Mouse (Mus musculus) limb, embryonic 13.5 days (tissue): ENCODE measurements around the gene Bahd1. TPM values are rescaled to one million over a fixed set of nuclear protein-coding genes. Genes with fewer than 3 reads are reported as not detected.
A peak's percentile ranks its signal among the peaks of the same experiment; 100 is the strongest.

Experiments
- ATAC-seq: fragments of 200-750 bp; cut with Nextera tagmentation; 2 replicates; pipeline ENCODE4 v1.8.0; 2017; ENCODE audit warnings: low read depth, moderate number of reproducible peaks, moderate TSS enrichment; ENCODE audit not compliant: low FRiP score
- H3K27ac ChIP-seq: fragments of 300-500 bp; sonication (generic); 2 replicates; pipeline ENCODE4 v1.5.1; 2015; ENCODE audit warnings: inconsistent platforms, mild to moderate bottlenecking, moderate library complexity
- H3K27me3 ChIP-seq: fragments of 300-500 bp; sonication (generic); 2 replicates; pipeline ENCODE4 v1.6.1; 2015; ENCODE audit warnings: mild to moderate bottlenecking, inconsistent platforms
- H3K36me3 ChIP-seq: fragments of 300-500 bp; sonication (generic); 2 replicates; pipeline ENCODE4 v1.6.1; 2015; ENCODE audit warnings: inconsistent platforms, mild to moderate bottlenecking, moderate library complexity
- H3K4me1 ChIP-seq: fragments of 300-500 bp; sonication (generic); 2 replicates; pipeline ENCODE4 v1.6.1; 2015; ENCODE audit warnings: inconsistent platforms
- H3K4me2 ChIP-seq: fragments of 300-500 bp; sonication (generic); replicated peaks from 2 replicates; pipeline ENCODE4 v1.6.1; 2015; ENCODE audit warnings: inconsistent platforms, mild to moderate bottlenecking, moderate library complexity
- H3K4me3 ChIP-seq: fragments of 300-500 bp; sonication (generic); 2 replicates; pipeline ENCODE4 v1.5.1; 2015; ENCODE audit warnings: moderate library complexity, mild to moderate bottlenecking, inconsistent platforms
- H3K9ac ChIP-seq: fragments of 300-500 bp; sonication (generic); 2 replicates; pipeline ENCODE4 v1.6.1; 2015; ENCODE audit warnings: mild to moderate bottlenecking, inconsistent platforms
- H3K9me3 ChIP-seq: fragments of 300-500 bp; sonication (generic); 2 replicates; pipeline ENCODE4 v1.6.1; 2016; ENCODE audit warnings: inconsistent platforms
- WGBS: fragments of 180-500 bp; shearing (Covaris S2); methylation state at CpG from one replicate; pipeline ENCODE4 v1.1.7; 2015; 5-methylcytosine and 5-hydroxymethylcytosine counted together
- polyA plus RNA-seq: library from polyadenylated mRNA; unstranded; fragments of >200 nt; fragmentation: Nextera tagmentation; extraction: Ambion mirVana; gene quantifications from 2 replicates; pipeline ENCODE4 v1.2.1, GENCODE M21; 2015

The Bahd1 gene
- polyA plus RNA-seq, 1 experiment from 2014 or later: 3.8 TPM

DNA sequence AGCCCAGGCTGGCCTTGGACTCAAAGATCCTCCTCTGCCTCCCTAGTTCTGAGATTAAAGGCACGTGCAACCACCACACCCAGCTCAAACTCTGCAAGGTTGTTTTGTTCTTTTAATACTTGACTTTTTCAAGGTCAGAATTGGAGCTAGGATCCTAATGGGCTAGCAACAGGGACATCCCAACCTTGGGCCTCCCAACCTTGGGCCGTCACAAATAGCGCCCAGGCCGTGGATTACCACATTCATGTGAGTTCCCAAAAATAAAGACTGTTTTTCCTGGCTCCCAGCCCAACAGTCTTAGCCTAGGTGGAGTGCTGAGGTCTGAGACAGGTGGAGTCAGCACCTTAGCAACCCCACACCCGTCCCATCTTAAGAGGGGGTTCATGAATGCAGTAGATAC lies 18.2 kb upstream of the Bahd1 start:
- Histone ChIP-seq H3K9me3 (no peaks in the 10 kb centered on the region), H3K36me3 (peaks cover 27% of the 10 kb centered on the region), H3K27ac (no peak overlapping the region), H3K4me2 (no peak overlapping the region), H3K4me3 (no peak overlapping the region), H3K9ac (no peak overlapping the region), H3K27me3 (peaks cover 25% of the 10 kb centered on the region), H3K4me1 (peaks cover 4% of the 10 kb centered on the region; the same call in 1 of the 2 replicates)
- ATAC-seq: no peak
- 69% methylated on average over 5 of the region's 5 CpGs for WGBS

GRCm38 (mm10) chr2:118882840-118883679 lies 17.1 kb upstream of the Bahd1 start:
- WGBS: 3% methylated on average over 32 of the region's 32 CpGs
- H3K27ac ChIP-seq: no peak overlapping the region
- H3K9ac ChIP-seq: peak overlapping the region; percentile 72
- H3K4me2 ChIP-seq: peak overlapping the region; percentile 82
- H3K27me3 ChIP-seq: peaks cover 35% of the 10 kb centered on the region
- peaks cover 6% of the 10 kb centered on the region for H3K4me1 ChIP-seq
- H3K36me3 ChIP-seq: peaks cover 17% of the 10 kb centered on the region
- peak; percentile 69 for ATAC-seq
- H3K4me3 ChIP-seq: peak overlapping the region; percentile 46
- H3K9me3 ChIP-seq: no peaks in the 10 kb centered on the region

DNA sequence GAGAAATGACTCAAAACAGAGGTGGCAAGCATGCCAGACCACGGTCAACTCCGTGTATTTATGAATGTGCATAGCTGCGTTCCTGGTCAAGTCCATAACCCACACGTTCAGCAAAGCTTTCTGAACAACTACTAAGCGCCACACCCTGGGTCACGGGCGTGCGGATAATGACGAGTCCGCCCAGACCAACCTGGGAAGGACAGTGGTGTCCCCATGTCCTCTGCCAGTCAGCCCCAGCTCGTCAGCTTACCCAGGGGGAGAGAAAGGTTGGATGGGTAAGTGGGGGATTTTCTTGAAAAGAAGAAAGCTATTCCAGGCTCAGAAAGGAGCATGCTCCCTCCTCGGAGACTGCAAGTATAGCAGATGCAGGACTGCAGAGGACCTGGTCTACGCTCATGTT lies 12.7 kb upstream of the Bahd1 start:
- no peak overlapping the region for H3K4me3 ChIP-seq
- 68% methylated on average over 13 of the region's 13 CpGs for WGBS
- ATAC-seq: no peak

DNA sequence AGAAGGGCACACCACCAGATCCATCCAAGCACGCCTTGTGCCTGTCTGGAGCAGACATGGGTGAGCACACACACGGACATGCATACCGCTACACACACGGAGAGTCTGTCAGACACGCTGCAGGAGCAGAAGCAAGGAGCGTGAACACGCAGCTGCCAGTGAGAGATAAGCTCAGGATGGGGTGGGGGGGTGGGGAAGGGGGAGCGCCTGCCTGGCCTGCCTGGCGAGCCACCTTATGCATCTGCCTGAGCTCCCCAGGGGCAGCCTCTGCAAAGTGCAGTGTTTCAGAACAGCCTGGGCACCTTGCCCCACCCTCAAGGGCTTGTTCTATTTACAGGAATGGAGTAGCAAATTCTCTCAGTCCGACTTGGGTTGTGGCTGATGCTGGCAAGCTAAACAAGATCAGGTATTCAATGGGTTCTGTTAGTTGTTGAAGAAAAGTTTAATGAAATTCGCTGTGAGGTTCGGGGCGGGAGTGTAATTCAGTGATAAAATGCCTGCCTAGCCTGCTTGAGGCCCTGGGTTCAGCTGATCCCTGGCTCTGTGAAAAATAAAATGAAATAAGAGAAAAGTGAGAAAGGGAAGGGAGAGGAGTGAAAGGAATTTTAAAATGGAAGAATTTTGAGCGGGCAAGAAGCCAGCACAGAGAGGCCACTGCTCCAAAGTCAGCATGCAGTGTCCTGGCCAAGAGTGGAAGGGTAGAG lies 12.2 kb upstream of the Bahd1 start:
- peaks cover 67% of the 10 kb centered on the region for H3K27me3 ChIP-seq
- H3K27ac ChIP-seq: no peak overlapping the region
- no peak overlapping the region for H3K4me3 ChIP-seq
- no peak for ATAC-seq
- WGBS: 28% methylated on average over 14 of the region's 14 CpGs
- H3K4me1 ChIP-seq: peaks cover 7% of the 10 kb centered on the region
- no peak overlapping the region for H3K9ac ChIP-seq
- no peaks in the 10 kb centered on the region for H3K9me3 ChIP-seq
- no peaks in the 10 kb centered on the region for H3K36me3 ChIP-seq
- H3K4me2 ChIP-seq: no peak overlapping the region

More for the DNA sequence above, 12.7 kb upstream of the Bahd1 start:
- Histone ChIP-seq H3K27ac (no peak overlapping the region), H3K9ac (no peak overlapping the region), H3K36me3 (no peaks in the 10 kb centered on the region), H3K27me3 (peaks cover 61% of the 10 kb centered on the region), H3K9me3 (no peaks in the 10 kb centered on the region), H3K4me2 (no peak overlapping the region), H3K4me1 (peaks cover 9% of the 10 kb centered on the region)

DNA sequence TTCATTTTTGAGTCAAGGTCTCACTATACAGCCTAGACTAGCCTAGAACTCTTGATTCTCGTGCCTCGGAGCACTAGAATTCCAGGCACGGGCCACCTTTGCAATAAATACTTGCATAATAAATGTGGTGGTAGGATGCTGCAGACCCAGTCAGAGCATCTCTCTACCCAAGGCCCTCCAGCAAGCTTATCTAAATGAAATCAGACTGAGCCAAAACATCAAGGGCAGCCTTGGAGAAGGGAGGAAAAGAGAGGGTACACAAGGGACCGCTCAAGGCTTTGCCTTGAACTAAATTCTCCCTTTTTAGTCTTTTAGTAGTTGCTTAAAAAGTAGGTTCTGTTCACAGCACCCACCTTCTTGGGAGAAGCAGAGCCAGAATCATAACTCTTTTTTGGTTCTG lies 9.0 kb upstream of the Bahd1 start:
- peaks cover 78% of the 10 kb centered on the region for H3K27me3 ChIP-seq

GRCm38 (mm10) chr2:118895990-118896913 lies 3.9 kb upstream of the Bahd1 start:
- 2% methylated on average over 37 of the region's 38 CpGs for WGBS
- H3K27ac ChIP-seq: no peak overlapping the region
- no peaks in the 10 kb centered on the region for H3K36me3 ChIP-seq
- H3K4me1 ChIP-seq: peaks cover 35% of the 10 kb centered on the region
- H3K4me2 ChIP-seq: peak overlapping the region; percentile 92
- H3K9ac ChIP-seq: peak overlapping the region; percentile 65
- H3K27me3 ChIP-seq: peaks cover 90% of the 10 kb centered on the region
- no peaks in the 10 kb centered on the region for H3K9me3 ChIP-seq
- H3K4me3 ChIP-seq: peak overlapping the region; percentile 54
- ATAC-seq: 0 out of 2 replicates have a peak, but pooled peaks have one; percentile 2

More for the DNA sequence above, 9.0 kb upstream of the Bahd1 start:
- peaks cover 7% of the 10 kb centered on the region for H3K4me1 ChIP-seq
- H3K4me2 ChIP-seq: no peak overlapping the region
- ATAC-seq: no peak
- no peak overlapping the region for H3K9ac ChIP-seq
- H3K36me3 ChIP-seq: no peaks in the 10 kb centered on the region
- WGBS: 80% methylated on average over 4 of the region's 4 CpGs
- no peak overlapping the region for H3K27ac ChIP-seq
- no peak overlapping the region for H3K4me3 ChIP-seq
- no peaks in the 10 kb centered on the region for H3K9me3 ChIP-seq

- Histone ChIP-seq H3K4me1 (peaks cover 35% of the 10 kb centered on the region), H3K9ac (peak overlapping the region; percentile 65), H3K9me3 (no peaks in the 10 kb centered on the region), H3K4me3 (peak overlapping the region; percentile 54), H3K27me3 (peaks cover 88% of the 10 kb centered on the region), H3K36me3 (no peaks in the 10 kb centered on the region), H3K4me2 (peak overlapping the region; percentile 92), H3K27ac (no peak overlapping the region)
- 0% methylated on average over 13 of the region's 13 CpGs for WGBS
- ATAC-seq: no peak
Measured at GRCm38 (mm10) chr2:118896914-118897291, 3.3 kb upstream of the Bahd1 start.

DNA sequence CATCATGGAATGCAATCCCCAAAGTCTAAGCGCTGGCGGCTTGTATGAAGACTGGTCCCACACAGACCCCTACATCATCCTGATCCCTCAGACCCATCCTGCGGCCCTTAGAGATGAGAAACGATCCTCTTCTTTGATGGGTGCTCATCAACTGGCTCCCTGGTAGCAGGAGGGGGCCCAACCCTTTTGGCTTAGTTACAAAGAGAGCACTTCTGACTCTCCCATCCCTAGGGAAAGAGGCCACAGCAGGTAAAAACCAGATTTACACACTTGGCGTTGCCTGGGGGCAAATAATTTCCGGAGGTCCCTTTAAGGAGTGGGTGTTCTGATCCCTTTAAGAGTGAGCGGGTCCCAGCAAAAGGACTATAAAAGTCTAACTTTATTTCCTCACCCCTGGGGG lies 2.8 kb upstream of the Bahd1 start:
- Histone ChIP-seq H3K9me3 (no peaks in the 10 kb centered on the region), H3K27me3 (peaks cover 84% of the 10 kb centered on the region), H3K27ac (no peak overlapping the region), H3K9ac (peak overlapping the region; percentile 65), H3K4me3 (peak overlapping the region; percentile 54), H3K4me2 (peak overlapping the region; percentile 92), H3K4me1 (peaks cover 35% of the 10 kb centered on the region), H3K36me3 (no peaks in the 10 kb centered on the region)
- WGBS: under 1% methylated on average over 7 of the region's 7 CpGs
- no peak for ATAC-seq

DNA sequence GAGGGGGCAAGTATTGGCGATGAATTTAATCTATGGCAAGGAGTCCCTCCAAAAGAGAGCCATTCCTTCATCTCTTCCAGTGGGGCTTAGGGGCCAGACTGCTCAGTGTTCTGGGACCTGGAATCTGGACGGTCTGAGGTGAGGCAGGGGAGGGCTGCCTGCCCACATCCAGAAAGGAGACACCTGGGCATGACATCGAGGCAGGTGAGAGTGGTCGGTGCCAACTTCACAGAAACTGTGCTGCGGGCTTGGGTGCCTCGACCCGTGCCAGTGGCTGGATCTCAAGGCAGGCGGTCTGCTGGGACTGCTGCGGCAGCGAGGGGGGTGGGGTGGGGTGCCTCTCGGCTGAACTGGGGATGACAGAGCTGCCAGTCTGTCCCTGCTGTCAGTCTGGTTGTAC lies 2.4 kb upstream of the Bahd1 start:
- WGBS: 5% methylated on average over 11 of the region's 11 CpGs
- Histone ChIP-seq H3K36me3 (no peaks in the 10 kb centered on the region), H3K9ac (no peak overlapping the region), H3K4me3 (0 out of 2 replicates have a peak overlapping the region, but pooled peaks have one; percentile 5), H3K4me1 (peaks cover 39% of the 10 kb centered on the region), H3K27me3 (peaks cover 84% of the 10 kb centered on the region), H3K9me3 (no peaks in the 10 kb centered on the region), H3K4me2 (peak overlapping the region; percentile 92; the same call in 1 of the 2 replicates), H3K27ac (no peak overlapping the region)
- ATAC-seq: no peak

GRCm38 (mm10) chr2:118898771-118899170 lies 1.4 kb upstream of the Bahd1 start:
- ATAC-seq: no peak
- Histone ChIP-seq H3K27me3 (peaks cover 84% of the 10 kb centered on the region), H3K9me3 (no peaks in the 10 kb centered on the region), H3K36me3 (no peaks in the 10 kb centered on the region), H3K4me2 (no peak overlapping the region), H3K4me3 (no peak overlapping the region), H3K4me1 (peaks cover 47% of the 10 kb centered on the region), H3K9ac (no peak overlapping the region), H3K27ac (no peak overlapping the region)
- 7% methylated on average over 4 of the region's 4 CpGs for WGBS

GRCm38 (mm10) chr2:118899306-118899705 lies 871 bp upstream of the Bahd1 start:
- Histone ChIP-seq H3K27ac (no peak overlapping the region), H3K4me3 (no peak overlapping the region), H3K4me1 (peaks cover 47% of the 10 kb centered on the region), H3K27me3 (peaks cover 84% of the 10 kb centered on the region), H3K36me3 (no peaks in the 10 kb centered on the region), H3K9me3 (no peaks in the 10 kb centered on the region), H3K9ac (no peak overlapping the region), H3K4me2 (no peak overlapping the region)
- WGBS: 22% methylated on average over 7 of the region's 7 CpGs
- no peak for ATAC-seq
